Comparison of ENCODE assay signal across 24 mouse cellular contexts in the genomic region with DNA sequence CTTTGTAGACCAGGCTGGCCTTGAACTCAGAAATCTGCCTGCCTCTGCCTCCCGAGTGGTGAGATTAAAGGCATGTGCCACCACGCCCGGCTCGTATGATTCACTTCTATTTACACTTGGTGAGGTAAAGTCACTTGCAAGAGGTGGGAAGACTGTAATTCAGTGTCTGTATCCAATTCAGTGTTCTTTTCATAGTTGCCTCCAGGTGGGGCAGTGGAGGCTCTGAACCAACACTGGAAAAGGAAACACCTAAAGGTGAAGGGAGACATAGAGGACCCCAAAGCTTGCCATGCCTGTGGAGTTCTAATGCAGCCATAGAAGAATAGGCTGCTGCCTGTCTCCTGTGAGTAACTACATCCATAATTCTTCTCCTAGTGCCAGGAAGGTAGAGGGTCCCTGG. TPM values are rescaled to one million over a fixed set of nuclear protein-coding genes. Genes with fewer than 3 reads are reported as not detected.
DNase-seq lines count a peak whose midpoint lies in the region; ATAC-seq and TF ChIP-seq lines count a peak whose summit lies in the region.
"Had no signal": no experiment of that assay in that cellular context is flagged by ENCODE, and none has a peak within 500 bp of the region (broad histone marks: within the 10 kb centered on the region; RNA-seq: fewer than 3 reads in every experiment).

No protein-coding gene starts in this region.

- no peaks in the 10 kb centered on the region for H3K27me3 ChIP-seq in intestine, postnatal 0 days (replicated peaks; ENCODE audit: control insufficient read depth, insufficient read depth, low read length)
- H3K27me3 ChIP-seq in intestine, embryonic 15.5 days (replicated peaks) = no peaks in the 10 kb centered on the region
- H3K27me3 ChIP-seq: forebrain, embryonic 13.5 days; lung, embryonic 15.5 days; neural tube, embryonic 12.5 days had no signal

- WGBS in intestine, postnatal 0 days = 73% methylated on average over 4 of the region's 4 CpGs
- WGBS in intestine, embryonic 15.5 days = 79% methylated on average over 4 of the region's 4 CpGs

- no peak overlapping the region for H3K9ac ChIP-seq in intestine, postnatal 0 days (ENCODE audit: low read depth, low read length)
- no peak overlapping the region for H3K9ac ChIP-seq in intestine, embryonic 15.5 days
- H3K9ac ChIP-seq: forebrain, embryonic 13.5 days; lung, embryonic 15.5 days; neural tube, embryonic 12.5 days had no signal

- no peak overlapping the region for H3K4me2 ChIP-seq in intestine, postnatal 0 days (replicated peaks; ENCODE audit: low read depth)
- H3K4me2 ChIP-seq in intestine, embryonic 15.5 days (replicated peaks) = no peak overlapping the region
- H3K4me2 ChIP-seq: forebrain, embryonic 13.5 days; liver, embryonic 11.5 days; lung, embryonic 15.5 days; neural tube, embryonic 12.5 days had no signal

- ATAC-seq in intestine, postnatal 0 days = no peak
- no peak for ATAC-seq in intestine, embryonic 15.5 days
- ATAC-seq in common myeloid progenitor, adult 5-6 weeks (replicated peaks; ENCODE audit: low read depth, poor library complexity, severe bottlenecking) = 0 out of 2 replicates have a peak, but pooled peaks have one; percentile 29
- ATAC-seq: forebrain, embryonic 13.5 days; hindbrain, postnatal 0 days had no signal

- no peaks in the 10 kb centered on the region for H3K36me3 ChIP-seq in intestine, postnatal 0 days (ENCODE audit: control insufficient read depth, insufficient read depth)
- no peaks in the 10 kb centered on the region for H3K36me3 ChIP-seq in intestine, embryonic 15.5 days
- H3K36me3 ChIP-seq: embryonic facial prominence, embryonic 10.5 days; G1E; lung, embryonic 15.5 days; neural tube, embryonic 12.5 days had no signal

- H3K27ac ChIP-seq in intestine, postnatal 0 days (ENCODE audit: low read depth, low read length) = no peak overlapping the region
- no peak overlapping the region for H3K27ac ChIP-seq in intestine, embryonic 15.5 days
- H3K27ac ChIP-seq: embryonic facial prominence, embryonic 10.5 days; forebrain, embryonic 13.5 days; hindbrain, postnatal 0 days; lung, embryonic 15.5 days; neural tube, embryonic 12.5 days had no signal

- peak; percentile 53 for TF ChIP-seq CTCF in intestine, postnatal 0 days (IDR thresholded peaks at IDR 0.05; ENCODE audit: low read depth)

- H3K4me3 ChIP-seq in intestine, postnatal 0 days (ENCODE audit: low read depth, low read length) = no peak overlapping the region
- no peak overlapping the region for H3K4me3 ChIP-seq in intestine, embryonic 15.5 days (replicated peaks)
- H3K4me3 ChIP-seq: embryonic facial prominence, embryonic 10.5 days; forebrain, embryonic 13.5 days; lung, embryonic 15.5 days; megakaryocyte, embryonic 14.5 days; neural tube, embryonic 12.5 days had no signal

- no peaks in the 10 kb centered on the region for H3K4me1 ChIP-seq in intestine, postnatal 0 days (replicated peaks; ENCODE audit: control insufficient read depth, insufficient read depth, low read length)
- H3K4me1 ChIP-seq in intestine, embryonic 15.5 days (replicated peaks) = no peaks in the 10 kb centered on the region
- H3K4me1 ChIP-seq: embryonic facial prominence, embryonic 10.5 days; forebrain, embryonic 13.5 days; lung, embryonic 15.5 days; neural tube, embryonic 12.5 days had no signal

- DNase-seq in thymus, postnatal 0 days (ENCODE audit: low spot score) = peak; percentile 20
- no peak for DNase-seq in thymus, postnatal 36 days
- DNase-seq in gastrocnemius, postnatal 4 days (ENCODE audit: low spot score in 2 of 2) = no peak
- DNase-seq in ovary, adult 18-20 months (ENCODE audit: low spot score) = no peak
- DNase-seq: adrenal gland, postnatal 10 days; cerebellum, adult 18-20 months; cerebellum, postnatal 36 days; heart, postnatal 4 days; left cerebral cortex, postnatal 4 days; right cerebral cortex, postnatal 14 days had no signal

- no peaks in the 10 kb centered on the region for H3K9me3 ChIP-seq in intestine, postnatal 0 days (ENCODE audit: control insufficient read depth)
- H3K9me3 ChIP-seq in intestine, embryonic 15.5 days = no peaks in the 10 kb centered on the region
- H3K9me3 ChIP-seq: embryonic facial prominence, embryonic 10.5 days; forebrain, embryonic 13.5 days; G1E; lung, embryonic 15.5 days; megakaryocyte, embryonic 14.5 days; neural tube, embryonic 12.5 days had no signal

RNA-seq across cellular contexts. Expression of a gene that starts 2.9 kb away (rescaled TPM):
- not detected in 2 replicates for polyA plus RNA-seq in intestine, postnatal 0 days (2015; fragmentation: Nextera tagmentation; extraction: Ambion mirVana)
- polyA plus RNA-seq in intestine, embryonic 15.5 days (2015; fragmentation: Nextera tagmentation; extraction: Ambion mirVana) = not detected in 2 replicates
- polyA plus RNA-seq in thymus, postnatal 0 days (2015; fragmentation: Nextera tagmentation; extraction: Ambion mirVana) = 0.08 and 0.24 TPM in 2 replicates
- 1.1 TPM in 2 replicates for total RNA-seq in common myeloid progenitor, adult 5-6 weeks (2017)
- under 1 TPM in 1 of 2 experiments, not detected in 1; 0.34 TPM for total RNA-seq in gastrocnemius, postnatal 4 days (2021)
- total RNA-seq: G1E; layer of hippocampus, postnatal 25 days; left cerebral cortex, postnatal 4 days had no signal
- polyA plus RNA-seq: embryonic facial prominence, embryonic 10.5 days; forebrain, embryonic 13.5 days; G1E; heart, embryonic 14.5 days; hindbrain, postnatal 0 days; kidney, embryonic 14.5 days; liver, embryonic 11.5 days; neural tube, embryonic 12.5 days had no signal

RNA-seq across cellular contexts. Expression of a gene that starts 20.1 kb away (rescaled TPM):
- polyA plus RNA-seq in intestine, postnatal 0 days (2015; fragmentation: Nextera tagmentation; extraction: Ambion mirVana) = 87.0 and 89.9 TPM in 2 replicates
- polyA plus RNA-seq in intestine, embryonic 15.5 days (2015; fragmentation: Nextera tagmentation; extraction: Ambion mirVana) = 94.5 and 95.5 TPM in 2 replicates
- polyA plus RNA-seq in thymus, postnatal 0 days (2015; fragmentation: Nextera tagmentation; extraction: Ambion mirVana) = 115 and 133 TPM in 2 replicates
- total RNA-seq in common myeloid progenitor, adult 5-6 weeks (2017) = 139 and 205 TPM in 2 replicates
- total RNA-seq in gastrocnemius, postnatal 4 days (2021) = 10 to 100 TPM; 75.2 to 85.9 TPM
